Mouse (Mus musculus) adrenal gland, postnatal 4 days (tissue): ENCODE results near the gene Ushbp1. TPM values are rescaled to one million over a fixed set of nuclear protein-coding genes. Genes with fewer than 3 reads are reported as not detected.
"Not testable (repeated sequence)": the region's sequence is repeated elsewhere in the genome, so short reads cannot be mapped to it uniquely, and the experiment has no call there.

Source experiments
- DNase-seq, 2 experiments: peaks; one replicate each; pipeline ENCODE4 v3.0.0; 2021 to 2022; ENCODE audit warnings: low spot score in 2 of 2, mixed read lengths in 2 of 2
- total RNA-seq, 2 experiments: library from RNA; stranded (reverse); gene quantifications; 2 replicates each; pipeline ENCODE4 v1.2.3; 2021

Ushbp1 gene
- total RNA-seq, 2 experiments from 2014 or later, result 21.6 to 21.8 TPM

DNA sequence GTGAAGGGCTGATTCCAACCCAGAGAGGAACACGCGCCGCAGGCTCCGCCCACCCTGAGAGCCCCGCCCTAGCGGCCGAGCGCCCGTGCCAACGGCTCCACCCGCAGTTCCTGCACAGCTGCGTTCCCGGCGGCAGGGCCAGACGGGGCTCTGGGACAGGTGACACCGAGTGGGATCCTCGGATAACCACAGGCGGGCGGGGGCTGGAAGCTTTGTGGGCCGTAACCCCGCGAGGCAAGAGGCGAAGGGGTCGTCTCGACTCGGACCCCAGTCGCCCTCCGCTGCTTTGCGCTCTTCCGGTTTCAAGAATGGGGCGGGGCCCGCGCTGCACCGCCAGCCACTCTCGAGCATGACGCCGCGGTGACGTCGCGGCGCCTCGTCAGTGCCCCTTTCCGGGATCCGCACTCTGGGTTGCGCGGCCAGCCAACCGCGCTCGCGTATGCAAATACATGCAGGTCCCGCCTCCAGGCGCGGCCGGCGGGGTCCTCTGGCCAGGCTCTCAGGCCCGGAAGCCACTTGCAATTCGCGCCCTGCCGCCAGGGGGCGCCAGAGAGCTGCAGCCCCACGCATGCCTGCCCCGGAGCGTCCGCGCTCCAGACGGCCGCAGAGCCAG, 24.3 kb downstream of the Ushbp1 start, which contains the start of gene Ocel1:
Ocel1 (plus strand) TSS at position 63 of the 613 bp plus-strand sequence.
- DNase-seq, result peak; percentile 95 to 97

DNA sequence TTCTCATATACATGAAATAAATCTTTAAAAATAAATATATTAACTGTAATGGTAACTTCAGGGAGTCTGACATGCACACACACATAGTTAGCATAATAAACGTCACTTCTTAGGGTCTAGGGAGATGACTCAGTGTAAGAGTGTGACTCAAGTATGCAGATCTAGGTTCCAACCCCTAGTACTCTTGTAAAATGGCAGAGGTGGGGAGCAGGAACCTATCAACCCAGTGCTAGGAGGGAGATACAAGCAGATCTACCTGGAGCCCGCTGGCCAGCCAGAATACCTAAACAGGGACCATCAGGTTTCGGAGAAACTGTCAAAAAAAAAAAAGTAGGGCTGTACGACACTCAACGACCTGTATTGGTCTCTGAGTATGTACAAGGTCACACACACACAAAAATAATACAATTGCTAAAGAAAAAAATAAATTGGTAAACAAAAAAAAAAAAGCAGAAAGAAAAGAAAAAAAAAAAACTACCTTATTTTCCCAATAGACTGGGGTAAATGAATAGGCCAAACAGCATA, 24.8 kb downstream of the Ushbp1 start:
- no peak for DNase-seq

DNA sequence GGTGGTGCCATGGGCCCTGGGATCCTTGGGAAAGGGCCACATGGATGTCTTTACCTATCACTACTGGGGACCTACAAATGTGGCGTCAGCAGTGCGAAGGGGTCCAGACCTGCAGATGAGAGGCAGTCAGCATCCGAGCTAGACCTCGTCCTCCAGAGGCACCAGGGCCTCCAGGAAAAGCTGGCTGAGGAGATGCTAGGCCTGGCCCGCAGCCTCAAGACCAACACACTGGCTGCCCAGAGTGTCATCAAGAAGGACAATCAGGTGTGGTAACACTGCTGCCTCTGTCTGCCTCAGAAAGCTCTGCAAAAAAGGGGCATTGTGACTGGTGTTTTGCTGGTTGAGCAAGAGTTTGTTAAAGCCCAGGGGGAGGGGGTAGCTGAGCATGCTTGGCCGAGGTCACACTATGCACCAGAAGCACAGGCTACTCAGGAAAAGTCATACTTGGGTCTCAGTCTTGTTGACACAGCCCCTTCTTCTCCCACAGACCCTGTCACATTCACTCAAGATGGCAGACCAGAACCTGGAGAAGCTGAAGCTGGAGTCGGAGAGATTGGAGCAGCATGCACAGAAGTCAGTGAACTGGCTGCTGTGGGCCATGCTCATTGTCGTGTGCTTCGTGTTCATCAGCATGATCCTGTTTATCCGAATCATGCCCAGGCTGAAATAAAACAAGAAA, 26.4 kb downstream of the Ushbp1 start:
- DNase-seq, result no peak

DNA sequence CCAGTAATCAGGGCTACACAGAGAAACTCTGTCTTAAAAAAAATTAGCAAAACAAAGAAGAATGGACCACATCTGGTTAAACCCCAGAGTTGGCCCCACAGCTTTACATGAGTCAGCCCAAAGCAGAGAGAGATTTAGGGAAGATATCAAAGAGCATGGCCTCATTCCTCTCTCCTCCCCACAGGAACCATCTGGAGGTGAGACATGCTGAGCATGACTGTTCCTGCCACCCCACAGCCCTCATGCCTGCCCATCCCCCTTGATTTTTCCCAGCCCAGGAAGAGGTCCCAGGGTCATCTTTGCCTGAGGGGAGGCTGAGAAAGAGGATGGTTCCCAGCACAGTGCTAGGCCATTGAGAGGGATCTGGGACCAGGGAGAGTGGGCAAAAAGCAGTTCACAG, 27.2 kb downstream of the Ushbp1 start:
- no peak for DNase-seq

DNA sequence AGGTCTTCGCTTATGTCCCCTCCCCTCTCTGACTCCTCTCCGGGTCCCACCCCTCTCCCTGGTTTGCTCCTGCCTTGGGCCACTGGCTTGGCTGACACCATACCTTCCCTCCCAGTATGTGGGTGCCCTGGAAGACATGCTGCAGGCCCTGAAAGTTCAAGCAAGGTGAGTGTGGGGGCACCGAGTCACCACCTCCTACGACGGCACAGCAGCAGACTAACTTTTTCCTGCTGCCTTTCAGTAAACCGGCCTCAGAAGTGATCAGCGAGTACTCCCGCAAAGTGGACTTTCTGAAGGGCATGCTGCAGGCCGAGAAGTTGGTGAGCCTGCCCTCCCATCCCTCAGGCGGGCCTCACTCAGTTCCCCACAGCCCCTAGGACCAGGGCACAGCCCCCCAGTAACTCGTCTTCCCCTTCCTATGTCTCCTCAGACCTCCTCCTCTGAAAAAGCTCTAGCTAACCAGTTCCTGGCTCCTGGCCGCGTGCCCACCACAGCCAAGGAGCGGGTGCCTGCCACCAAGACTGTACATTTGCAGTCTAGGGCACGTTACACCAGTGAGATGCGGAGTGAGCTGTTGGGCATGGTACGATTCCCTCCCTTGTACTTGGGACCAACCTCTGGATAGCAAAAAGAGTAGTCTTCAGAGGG, 27.9 kb downstream of the Ushbp1 start:
- DNase-seq, result no peak

DNA sequence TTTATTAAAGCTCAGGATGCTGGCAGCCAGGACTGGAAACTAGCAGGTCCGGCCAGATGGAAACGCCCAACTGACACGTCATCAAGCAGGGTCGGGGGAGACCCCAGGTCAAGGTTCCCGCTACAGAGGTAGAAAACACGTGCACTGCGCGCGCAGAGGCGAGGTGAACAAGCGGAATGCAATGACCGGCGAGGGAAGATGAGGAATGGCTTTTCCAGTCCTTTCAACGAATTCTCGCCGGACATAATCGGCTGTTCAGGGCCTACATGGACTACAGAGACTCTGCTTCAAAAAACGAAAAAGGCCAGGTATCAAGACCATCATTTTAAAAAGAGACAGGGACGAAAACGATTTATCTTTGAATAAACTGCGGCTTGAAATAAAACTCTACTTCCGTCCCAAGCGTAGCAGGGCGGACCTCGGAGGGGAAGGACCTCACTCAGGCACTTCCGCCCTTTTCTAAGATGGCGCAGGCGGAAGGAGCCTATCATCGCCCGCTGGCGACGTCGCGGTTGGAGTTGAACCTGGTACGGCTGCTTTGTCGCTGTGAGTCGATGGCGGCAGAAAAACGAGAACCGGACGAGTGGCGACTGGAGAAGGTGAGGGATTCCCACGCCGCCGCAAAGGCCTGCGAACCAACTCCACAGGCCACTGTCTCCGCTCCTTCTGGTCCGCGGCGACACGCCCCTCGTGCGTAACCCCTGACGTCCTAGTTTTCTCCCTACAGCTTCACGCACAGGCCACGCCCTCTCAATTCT, 28.7 kb downstream of the Ushbp1 start, which contains the start of gene Use1:
Use1 (plus strand) TSS at position 78 of the 758 bp plus-strand sequence.
- peak; percentile 64 to 80 for DNase-seq

DNA sequence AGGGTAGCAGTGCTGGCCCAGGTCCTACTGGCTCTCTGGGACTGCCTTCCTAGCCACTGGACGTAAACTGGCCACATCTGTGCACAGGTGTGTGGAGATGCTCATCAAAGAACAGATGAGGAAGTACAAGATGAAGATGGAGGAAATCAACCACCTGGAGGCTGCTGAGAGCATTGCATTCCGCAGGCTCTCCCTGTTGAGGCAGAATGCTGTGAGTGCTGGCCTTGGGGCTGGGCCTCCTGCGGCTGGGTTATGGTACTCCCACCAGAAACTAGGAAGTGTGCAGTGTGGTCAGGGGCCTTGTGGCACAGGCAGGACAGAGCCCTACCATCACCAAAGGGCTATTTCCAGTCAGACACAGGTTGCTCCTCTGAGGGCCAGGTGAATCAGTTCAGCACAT, 37.6 kb downstream of the Ushbp1 start:
- no peak for DNase-seq

DNA sequence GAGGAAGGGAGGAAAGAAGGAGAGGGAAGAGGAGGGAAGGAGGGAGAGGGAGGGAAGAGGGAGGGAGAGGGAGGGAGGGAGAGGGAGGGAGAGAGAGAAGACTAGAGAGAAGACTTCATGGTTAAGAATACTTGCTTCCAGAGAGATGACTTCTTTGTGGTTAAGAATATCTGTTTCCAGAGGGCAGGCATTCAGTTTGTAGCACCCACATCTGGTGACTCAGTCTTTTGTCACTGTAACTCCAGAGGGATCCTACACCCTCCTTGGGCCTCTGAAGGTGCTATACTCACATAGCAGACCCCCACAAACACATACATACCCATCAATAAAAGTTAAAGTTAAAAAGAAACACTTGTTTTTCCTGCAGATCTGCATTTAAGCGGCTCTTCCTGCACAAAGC, 44.1 kb downstream of the Ushbp1 start:
- no peak for DNase-seq

DNA sequence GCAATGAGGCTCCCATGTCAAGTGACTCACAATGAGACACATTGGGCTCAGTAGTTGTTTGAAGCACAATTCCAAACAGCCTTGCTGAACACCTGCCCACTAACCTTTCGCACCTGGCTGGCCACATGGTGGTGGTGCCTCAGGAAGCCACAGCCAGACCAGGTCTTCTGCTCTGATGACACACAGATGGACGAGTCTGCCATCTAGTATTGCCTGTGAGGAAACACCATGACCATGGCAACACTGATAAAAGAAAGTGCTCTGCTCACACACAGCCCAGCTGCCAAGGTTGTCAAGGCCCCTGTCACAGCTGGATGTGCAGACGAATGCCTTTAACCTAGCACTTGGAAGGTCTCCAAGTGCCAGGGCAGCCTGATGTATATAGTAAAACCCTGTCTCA, 44.5 kb downstream of the Ushbp1 start:
- no peak for DNase-seq

DNA sequence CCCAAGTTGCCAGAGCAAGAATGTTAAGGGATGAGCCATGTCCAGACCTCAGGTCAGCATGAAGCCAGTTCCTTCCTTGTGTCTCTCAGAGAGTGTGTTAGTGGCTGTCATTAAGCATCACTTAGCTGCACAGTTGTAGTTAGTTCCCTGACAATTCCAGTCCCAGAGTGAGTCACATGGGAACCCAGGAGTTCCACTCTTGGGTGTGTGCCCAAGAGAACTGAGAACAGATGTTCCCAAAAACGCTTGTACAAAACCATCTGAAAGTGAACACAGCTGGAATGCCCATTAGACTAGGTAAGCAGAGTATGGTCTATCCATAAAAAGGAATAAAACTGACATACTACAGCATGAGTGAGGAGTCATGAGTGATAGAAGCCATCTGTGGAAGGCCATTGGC, 49.0 kb downstream of the Ushbp1 start:
- no peak for DNase-seq

DNA sequence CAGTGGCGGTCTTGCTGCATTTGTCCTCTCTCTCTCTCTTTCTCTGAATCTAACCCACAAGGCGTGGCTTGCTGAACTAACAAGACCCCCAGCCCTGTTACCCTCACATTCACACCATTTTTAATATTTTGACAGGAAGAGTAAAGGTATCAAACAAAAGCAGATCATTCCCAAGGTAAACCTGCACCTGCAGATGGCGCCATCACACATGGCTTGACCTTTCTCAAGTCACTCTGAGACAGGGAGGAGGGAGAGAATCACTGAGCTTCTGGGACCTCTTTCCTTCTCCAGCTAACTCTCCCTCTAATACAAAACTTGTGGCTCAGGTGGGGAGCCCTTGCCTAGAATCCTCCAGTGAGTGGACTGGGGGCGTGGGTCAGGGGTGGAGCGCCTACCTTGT, 55.0 kb downstream of the Ushbp1 start:
- DNase-seq, result no peak

DNA sequence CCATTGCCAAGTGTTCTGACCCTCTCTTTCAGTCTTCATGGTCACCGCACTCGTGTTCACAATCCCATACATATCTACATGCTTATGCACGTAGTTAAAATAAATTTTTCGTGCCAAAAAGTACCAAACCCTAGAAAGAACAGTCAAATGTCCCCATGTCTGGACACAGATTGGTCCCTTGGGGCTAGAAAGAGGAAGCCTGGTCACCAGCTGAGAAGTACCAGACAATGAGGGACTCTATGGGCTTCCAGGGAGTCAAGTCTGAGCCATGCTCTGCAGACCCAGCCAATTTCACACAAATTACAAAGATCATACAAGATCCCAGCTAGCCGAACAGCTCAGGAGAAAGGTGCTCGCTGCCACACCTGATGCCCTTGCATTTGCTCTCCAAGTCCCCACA, 57.8 kb downstream of the Ushbp1 start:
- DNase-seq, result not testable (repeated sequence)

Other genes starting within 250 kb of the Ushbp1 start
- 10 to 100 TPM; 43.8 to 47.6 TPM for gene Myo9b, start 123.1 kb downstream of the Ushbp1 start, total RNA-seq
- 10 to 100 TPM; 22.2 to 26.2 TPM for gene Haus8, start 122.9 kb downstream of the Ushbp1 start, total RNA-seq
- gene Use1, start 29.0 kb downstream of the Ushbp1 start, total RNA-seq, result 100 to 1,000 TPM; 210 to 221 TPM
- 10 to 100 TPM; 12.0 to 13.6 TPM for gene Ocel1, start 24.5 kb downstream of the Ushbp1 start, total RNA-seq
- 10 to 100 TPM; 67.6 to 70.6 TPM for gene Nr2f6, start 13.8 kb downstream of the Ushbp1 start, total RNA-seq
- 100 to 1,000 TPM; 108 to 109 TPM for gene Babam1, start 1.1 kb upstream of the Ushbp1 start, total RNA-seq
- gene Ankle1, start 10.2 kb upstream of the Ushbp1 start, total RNA-seq, result 10 to 100 TPM; 13.5 to 14.6 TPM
- gene Abhd8, start 67.9 kb upstream of the Ushbp1 start, total RNA-seq, result 10 to 100 TPM; 58.9 to 65.9 TPM
- 10 to 100 TPM; 87.7 to 89.8 TPM for gene Mrpl34, start 69.2 kb upstream of the Ushbp1 start, total RNA-seq
- gene Dda1, start 73.4 kb upstream of the Ushbp1 start, total RNA-seq, result 10 to 100 TPM; 61.2 to 61.4 TPM
- 10 to 100 TPM; 25.9 to 26.3 TPM for gene Ano8, start 90.2 kb upstream of the Ushbp1 start, total RNA-seq
- 10 to 100 TPM; 30.6 to 32.0 TPM for gene Gtpbp3, start 92.3 kb upstream of the Ushbp1 start, total RNA-seq
- 100 to 1,000 TPM; 179 to 185 TPM for gene Plvap, start 116.0 kb upstream of the Ushbp1 start, total RNA-seq
- gene Ccdc194, start 129.9 kb upstream of the Ushbp1 start, total RNA-seq, result under 1 TPM in 1 of 2 experiments, not detected in 1; 0.25 TPM
- gene Bst2, start 141.7 kb upstream of the Ushbp1 start, total RNA-seq, result 10 to 100 TPM; 39.6 to 46.0 TPM
- 10 to 100 TPM; 74.5 to 76.0 TPM for gene Mvb12a, start 147.1 kb upstream of the Ushbp1 start, total RNA-seq
- 1 to 10 TPM; 4.4 to 4.5 TPM for gene Tmem221, start 163.1 kb upstream of the Ushbp1 start, total RNA-seq
- gene Nxnl1, start 170.8 kb upstream of the Ushbp1 start, total RNA-seq, result under 1 TPM; 0.25 to 0.65 TPM
- gene Slc27a1, start 173.1 kb upstream of the Ushbp1 start, total RNA-seq, result 100 to 1,000 TPM; 110 to 111 TPM
- 100 to 1,000 TPM; 136 to 144 TPM for gene Pgls, start 196.4 kb upstream of the Ushbp1 start, total RNA-seq
- 1 to 10 TPM; 3.4 to 4.3 TPM for gene Fam129c, start 201.8 kb upstream of the Ushbp1 start, total RNA-seq
- 10 to 100 TPM; 74.6 to 78.2 TPM for gene Colgalt1, start 215.2 kb upstream of the Ushbp1 start, total RNA-seq